Mouse (Mus musculus) ES-E14 (cell line): Measurements from ENCODE around the gene Cdr2.
"Not testable (repeated sequence)": the region's sequence is repeated elsewhere in the genome, so short reads cannot be mapped to it uniquely, and the experiment has no call there.

ENCODE experiments used
- CHD2 ChIP-seq: IDR thresholded peaks from 2 replicates; pipeline ENCODE4 v1.6.1; 2014; ENCODE audit warnings: mild to moderate bottlenecking, low read depth, low read length, inconsistent platforms
- HCFC1 ChIP-seq: IDR thresholded peaks from 2 replicates; pipeline ENCODE4 v1.6.1; 2012; ENCODE audit warnings: low read length, inconsistent platforms, borderline replicate concordance; ENCODE audit not compliant: insufficient read depth
- MAFK ChIP-seq: IDR thresholded peaks from 2 replicates; pipeline ENCODE4 v1.6.1; 2014; ENCODE audit warnings: mild to moderate bottlenecking, low read depth, low read length, inconsistent platforms; ENCODE audit not compliant: insufficient read depth
- ZC3H11A ChIP-seq: IDR thresholded peaks from 2 replicates; pipeline ENCODE4 v1.6.1; 2012; ENCODE audit warnings: low read depth, mild to moderate bottlenecking, inconsistent platforms, low read length, borderline replicate concordance
- ZNF384 ChIP-seq: IDR thresholded peaks from 2 replicates; pipeline ENCODE4 v1.6.1; 2012; ENCODE audit warnings: low read depth, low read length, inconsistent platforms

- TF ChIP-seq MAFK, HCFC1, CHD2, ZC3H11A, ZNF384: not testable (repeated sequence)
These were observed 9.6 kb downstream of the Cdr2 start for GRCm38 (mm10) chr7:120972471-120972870.
